Mouse (Mus musculus) midbrain, embryonic 10.5 days (tissue): ENCODE results near the gene Mfap5. TPM values are rescaled to one million over a fixed set of nuclear protein-coding genes. Genes with fewer than 3 reads are reported as not detected.

ENCODE experiments used
- DNase-seq: peaks from one replicate; pipeline ENCODE4 v3.0.0-alpha.2; 2017; ENCODE audit warnings: low spot score
- H3K27ac ChIP-seq: fragments of 300-500 bp; sonication (generic); replicated peaks from 2 replicates; pipeline ENCODE4 v1.5.1; 2016; ENCODE audit warnings: mild to moderate bottlenecking
- H3K27me3 ChIP-seq: fragments of 300-500 bp; sonication (generic); 2 replicates; pipeline ENCODE4 v1.6.1; 2016; ENCODE audit warnings: low read depth, mild to moderate bottlenecking; ENCODE audit not compliant: poor library complexity, severe bottlenecking
- H3K36me3 ChIP-seq: fragments of 300-500 bp; sonication (generic); 2 replicates; pipeline ENCODE4 v1.6.1; 2016; ENCODE audit warnings: mild to moderate bottlenecking, moderate library complexity
- H3K4me1 ChIP-seq: fragments of 300-500 bp; sonication (generic); 2 replicates; pipeline ENCODE4 v1.6.1; 2016
- H3K4me3 ChIP-seq: fragments of 300-500 bp; sonication (generic); 2 replicates; pipeline ENCODE4 v1.5.1; 2016; ENCODE audit warnings: mild to moderate bottlenecking, moderate library complexity
- H3K9me3 ChIP-seq: fragments of 300-500 bp; sonication (generic); replicated peaks from 2 replicates; pipeline ENCODE4 v1.6.1; 2016; ENCODE audit warnings: mild to moderate bottlenecking
- WGBS: fragments of 180-500 bp; shearing (Covaris S2); methylation state at CpG from one replicate; pipeline ENCODE4 v1.1.7; 2016; 5-methylcytosine and 5-hydroxymethylcytosine counted together
- polyA plus RNA-seq: library from polyadenylated mRNA; unstranded; fragments of >200 nt; fragmentation: Nextera tagmentation; extraction: Ambion mirVana; gene quantifications from 2 replicates; pipeline ENCODE4 v1.2.1, GENCODE M21; 2016

Mfap5 gene
- polyA plus RNA-seq, 1 experiment from 2014 or later: 0.72 TPM

GRCm38 (mm10) chr6:122553606-122554005 is 48.0 kb downstream of the Mfap5 start, which contains the start of gene Aicda:
Gene Aicda (plus strand): TSS chr6:122553801.
- peaks cover 3% of the 10 kb centered on the region; the same call in 1 of the 2 replicates for H3K4me1 ChIP-seq
- no peaks in the 10 kb centered on the region for H3K9me3 ChIP-seq
- whole genome bisulfite sequencing: 55% methylated on average over 9 of the region's 9 CpGs
- peaks cover 6% of the 10 kb centered on the region; the same call in 1 of the 2 replicates for H3K27me3 ChIP-seq
- H3K27ac ChIP-seq: no peak within 1 kb of the TSS
- DNase-seq: no peak
- H3K4me3 ChIP-seq: no peak within 1 kb of the TSS
- H3K36me3 ChIP-seq: no peaks in the 10 kb centered on the region

- Histone ChIP-seq H3K4me1 (peaks cover 3% of the 10 kb centered on the region; the same call in 1 of the 2 replicates), H3K9me3 (no peaks in the 10 kb centered on the region), H3K4me3 (no peak overlapping the region), H3K27me3 (peaks cover 6% of the 10 kb centered on the region; the same call in 1 of the 2 replicates), H3K27ac (no peak overlapping the region), H3K36me3 (no peaks in the 10 kb centered on the region)
- DNase-seq: no peak
- WGBS: 86% methylated on average over 6 of the region's 6 CpGs
Observed at GRCm38 (mm10) chr6:122554102-122554501, 48.5 kb downstream of the Mfap5 start.

GRCm38 (mm10) chr6:122555266-122555665 is 49.6 kb downstream of the Mfap5 start:
- no peaks in the 10 kb centered on the region for H3K9me3 ChIP-seq
- H3K4me3 ChIP-seq: no peak overlapping the region
- no peak overlapping the region for H3K27ac ChIP-seq
- peaks cover 6% of the 10 kb centered on the region; the same call in 1 of the 2 replicates for H3K27me3 ChIP-seq
- DNase-seq: no peak
- H3K36me3 ChIP-seq: no peaks in the 10 kb centered on the region
- 52% methylated on average over 7 of the region's 7 CpGs for WGBS
- H3K4me1 ChIP-seq: peaks cover 12% of the 10 kb centered on the region

GRCm38 (mm10) chr6:122556959-122557561 is 51.4 kb downstream of the Mfap5 start:
- Histone ChIP-seq H3K27me3 (peaks cover 14% of the 10 kb centered on the region; the same call in 1 of the 2 replicates), H3K4me1 (peaks cover 16% of the 10 kb centered on the region), H3K36me3 (no peaks in the 10 kb centered on the region), H3K9me3 (no peaks in the 10 kb centered on the region), H3K4me3 (peak overlapping the region; percentile 18; the same call in 1 of the 2 replicates), H3K27ac (no peak overlapping the region)
- peak; percentile 44 for DNase-seq
- WGBS: 26% methylated on average over 15 of the region's 15 CpGs

- 22% methylated on average over 17 of the region's 17 CpGs for WGBS
- no peaks in the 10 kb centered on the region for H3K36me3 ChIP-seq
- peak overlapping the region; percentile 32 for H3K4me3 ChIP-seq
- H3K9me3 ChIP-seq: no peaks in the 10 kb centered on the region
- peak; percentile 76 for DNase-seq
- H3K27me3 ChIP-seq: peaks cover 19% of the 10 kb centered on the region; the same call in 1 of the 2 replicates
- H3K4me1 ChIP-seq: peaks cover 19% of the 10 kb centered on the region
- H3K27ac ChIP-seq: no peak overlapping the region
Observed at GRCm38 (mm10) chr6:122560427-122560826, 54.8 kb downstream of the Mfap5 start.

- Histone ChIP-seq H3K4me3 (no peak overlapping the region), H3K36me3 (no peaks in the 10 kb centered on the region), H3K27me3 (peaks cover 16% of the 10 kb centered on the region; the same call in 1 of the 2 replicates), H3K27ac (no peak overlapping the region), H3K9me3 (no peaks in the 10 kb centered on the region), H3K4me1 (peaks cover 19% of the 10 kb centered on the region)
- WGBS: 87% methylated on average over 20 of the region's 20 CpGs
- no peak for DNase-seq
Observed at GRCm38 (mm10) chr6:122561005-122561404, 55.4 kb downstream of the Mfap5 start.

- WGBS: 3% methylated on average over 6 of the region's 6 CpGs
- no peak overlapping the region for H3K27ac ChIP-seq
- DNase-seq: peak; percentile 54
Observed at GRCm38 (mm10) chr6:122562463-122562862, 56.8 kb downstream of the Mfap5 start.

GRCm38 (mm10) chr6:122565070-122565784 is 59.6 kb downstream of the Mfap5 start:
- WGBS: 93% methylated on average over 9 of the region's 9 CpGs
- DNase-seq: no peak
- H3K27ac ChIP-seq: no peak overlapping the region

More at GRCm38 (mm10) chr6:122562463-122562862, 56.8 kb downstream of the Mfap5 start:
- Histone ChIP-seq H3K36me3 (no peaks in the 10 kb centered on the region), H3K27me3 (peaks cover 12% of the 10 kb centered on the region; the same call in 1 of the 2 replicates), H3K4me3 (no peak overlapping the region), H3K9me3 (no peaks in the 10 kb centered on the region), H3K4me1 (peaks cover 16% of the 10 kb centered on the region)

GRCm38 (mm10) chr6:122569113-122569512 is 63.5 kb downstream of the Mfap5 start:
- WGBS: 69% methylated on average over 5 of the region's 5 CpGs
- Histone ChIP-seq H3K4me3 (no peak overlapping the region), H3K27ac (no peak overlapping the region), H3K4me1 (0 out of 2 replicates have a peak, but pooled peaks cover 6% of the 10 kb centered on the region), H3K9me3 (no peaks in the 10 kb centered on the region), H3K27me3 (no peaks in the 10 kb centered on the region), H3K36me3 (no peaks in the 10 kb centered on the region)
- DNase-seq: no peak

More at GRCm38 (mm10) chr6:122565070-122565784, 59.6 kb downstream of the Mfap5 start:
- Histone ChIP-seq H3K4me1 (peaks cover 14% of the 10 kb centered on the region), H3K9me3 (no peaks in the 10 kb centered on the region), H3K36me3 (no peaks in the 10 kb centered on the region), H3K4me3 (no peak overlapping the region), H3K27me3 (peaks cover 12% of the 10 kb centered on the region; the same call in 1 of the 2 replicates)

GRCm38 (mm10) chr6:122569762-122570161 is 64.1 kb downstream of the Mfap5 start:
- Histone ChIP-seq H3K27ac (no peak overlapping the region), H3K9me3 (no peaks in the 10 kb centered on the region), H3K36me3 (no peaks in the 10 kb centered on the region), H3K27me3 (no peaks in the 10 kb centered on the region), H3K4me1 (0 out of 2 replicates have a peak, but pooled peaks cover 6% of the 10 kb centered on the region), H3K4me3 (no peak overlapping the region)
- WGBS: 64% methylated on average over 1 of the region's 1 CpGs
- no peak for DNase-seq

- no peak for DNase-seq
- Histone ChIP-seq H3K4me1 (0 out of 2 replicates have a peak, but pooled peaks cover 6% of the 10 kb centered on the region), H3K4me3 (no peak overlapping the region), H3K9me3 (no peaks in the 10 kb centered on the region), H3K27ac (no peak overlapping the region), H3K36me3 (no peaks in the 10 kb centered on the region), H3K27me3 (no peaks in the 10 kb centered on the region)
- WGBS: 69% methylated on average over 8 of the region's 8 CpGs
Observed at GRCm38 (mm10) chr6:122570695-122571616, 65.3 kb downstream of the Mfap5 start.

GRCm38 (mm10) chr6:122571617-122571959 is 65.9 kb downstream of the Mfap5 start:
- no peak overlapping the region for H3K4me3 ChIP-seq
- 93% methylated on average over 3 of the region's 3 CpGs for WGBS
- DNase-seq: no peak
- H3K27me3 ChIP-seq: no peaks in the 10 kb centered on the region
- H3K27ac ChIP-seq: no peak overlapping the region
- H3K36me3 ChIP-seq: no peaks in the 10 kb centered on the region
- 0 out of 2 replicates have a peak, but pooled peaks cover 6% of the 10 kb centered on the region for H3K4me1 ChIP-seq
- no peaks in the 10 kb centered on the region for H3K9me3 ChIP-seq
